Comparison of ENCODE assay signal across 25 mouse cellular contexts in genomic region chr1:54520062-54520577, GRCm38 (mm10).
"Had no signal": no experiment of that assay in that cellular context is flagged by ENCODE, and none has a peak within 500 bp of the region (broad histone marks: within the 10 kb centered on the region; RNA-seq: fewer than 3 reads in every experiment).

No protein-coding gene starts in this region.

- H3K9ac ChIP-seq: heart, embryonic 13.5 days; heart, embryonic 15.5 days; hindbrain, embryonic 12.5 days; hindbrain, embryonic 14.5 days; intestine, embryonic 15.5 days; limb, embryonic 13.5 days; limb, embryonic 15.5 days; liver, embryonic 12.5 days; liver, embryonic 14.5 days had no signal

- H3K4me1 ChIP-seq: heart, embryonic 13.5 days; heart, embryonic 15.5 days; hindbrain, embryonic 10.5 days; hindbrain, embryonic 12.5 days; intestine, embryonic 15.5 days; limb, embryonic 13.5 days; limb, embryonic 15.5 days; liver, embryonic 12.5 days had no signal

- H3K36me3 ChIP-seq: heart, embryonic 15.5 days; intestine, embryonic 15.5 days; liver, embryonic 12.5 days had no signal

- DNase-seq: gastrocnemius, postnatal 14 days; gastrocnemius, postnatal 36 days; heart, adult 11 months; heart, adult 2 months; heart, postnatal 4 days; kidney, adult 18-20 months; kidney, adult 8-10 months; kidney, postnatal 10 days; kidney, postnatal 25 days; kidney, postnatal 4 days; left cerebral cortex, postnatal 4 days had no signal

- H3K4me3 ChIP-seq: heart, adult 2 months; heart, embryonic 13.5 days; heart, embryonic 15.5 days; hindbrain, embryonic 10.5 days; hindbrain, embryonic 12.5 days; intestine, embryonic 15.5 days; layer of hippocampus, adult 2 months; limb, embryonic 13.5 days; limb, embryonic 15.5 days; liver, embryonic 12.5 days had no signal

- H3K9me3 ChIP-seq: heart, embryonic 13.5 days; heart, embryonic 15.5 days; hindbrain, embryonic 10.5 days; hindbrain, embryonic 12.5 days; intestine, embryonic 15.5 days; limb, embryonic 13.5 days; limb, embryonic 15.5 days; liver, embryonic 12.5 days had no signal

- ATAC-seq: hindbrain, embryonic 16.5 days; intestine, embryonic 15.5 days; intestine, postnatal 0 days; liver, embryonic 12.5 days had no signal

- H3K27ac ChIP-seq: heart, adult 2 months; heart, embryonic 13.5 days; heart, embryonic 15.5 days; hindbrain, embryonic 10.5 days; hindbrain, embryonic 12.5 days; hindbrain, embryonic 14.5 days; intestine, embryonic 15.5 days; layer of hippocampus, adult 2 months; limb, embryonic 13.5 days; limb, embryonic 15.5 days; liver, embryonic 12.5 days; liver, embryonic 14.5 days had no signal

- H3K4me2 ChIP-seq: heart, embryonic 11.5 days; heart, embryonic 13.5 days; heart, embryonic 15.5 days; hindbrain, embryonic 12.5 days; hindbrain, embryonic 14.5 days; intestine, embryonic 15.5 days; limb, embryonic 13.5 days; limb, embryonic 15.5 days; liver, embryonic 12.5 days had no signal

- H3K27me3 ChIP-seq: heart, embryonic 13.5 days; heart, embryonic 15.5 days; hindbrain, embryonic 12.5 days; intestine, embryonic 15.5 days; limb, embryonic 13.5 days; limb, embryonic 15.5 days; liver, embryonic 12.5 days had no signal
